Comparison of ENCODE assay signal across 29 mouse cellular contexts in the genomic region with DNA sequence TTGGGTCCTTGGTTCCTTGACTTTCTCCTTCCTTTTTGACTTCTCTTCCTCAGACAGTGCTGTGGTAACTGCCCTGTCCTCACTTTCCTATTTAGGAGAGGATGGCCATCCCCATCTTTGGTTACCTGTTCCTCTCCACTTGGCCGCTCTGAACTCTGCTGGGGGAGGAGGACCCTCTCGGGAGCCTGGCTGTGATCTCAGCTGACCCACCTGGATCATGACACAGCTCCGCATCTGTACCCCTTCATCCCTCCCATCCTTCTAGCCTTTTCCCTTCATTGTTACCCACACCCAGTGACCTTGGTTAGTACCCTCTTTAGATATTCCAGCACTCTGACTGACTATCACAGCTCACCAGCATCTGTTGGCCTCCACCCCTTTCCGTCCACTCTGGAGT. TPM values are rescaled to one million over a fixed set of nuclear protein-coding genes. Genes with fewer than 3 reads are reported as not detected.
"Had no signal": no experiment of that assay in that cellular context is flagged by ENCODE, and none has a peak within 500 bp of the region (broad histone marks: within the 10 kb centered on the region; RNA-seq: fewer than 3 reads in every experiment).

No protein-coding gene starts in this region.

- H3K27ac ChIP-seq: gastrocnemius, adult 2 months; heart, adult 2 months; hindbrain, embryonic 10.5 days; hindbrain, embryonic 12.5 days; hindbrain, embryonic 14.5 days; intestine, embryonic 15.5 days; layer of hippocampus, adult 2 months; left cerebral cortex, adult 2 months; limb, embryonic 10.5 days; limb, embryonic 12.5 days; liver, embryonic 13.5 days; liver, embryonic 15.5 days had no signal

- H3K4me1 ChIP-seq: liver, embryonic 15.5 days had no signal

- H3K4me3 ChIP-seq: gastrocnemius, adult 2 months; heart, adult 2 months; hindbrain, embryonic 10.5 days; hindbrain, embryonic 12.5 days; intestine, embryonic 15.5 days; layer of hippocampus, adult 2 months; left cerebral cortex, adult 2 months; limb, embryonic 12.5 days; liver, embryonic 13.5 days; liver, embryonic 15.5 days had no signal

- H3K36me3 ChIP-seq: heart, embryonic 12.5 days; hindbrain, embryonic 10.5 days; hindbrain, embryonic 12.5 days; intestine, embryonic 15.5 days; limb, embryonic 10.5 days; limb, embryonic 12.5 days; liver, embryonic 13.5 days; liver, embryonic 15.5 days had no signal

- H3K9me3 ChIP-seq: heart, embryonic 12.5 days; hindbrain, embryonic 10.5 days; hindbrain, embryonic 12.5 days; intestine, embryonic 15.5 days; limb, embryonic 10.5 days; limb, embryonic 12.5 days; liver, embryonic 13.5 days; liver, embryonic 15.5 days had no signal

- ATAC-seq: hindbrain, embryonic 16.5 days; inflammation-experienced regulatory T-cells, adult 6 months; intestine, embryonic 15.5 days; intestine, postnatal 0 days had no signal

- DNase-seq: gastrocnemius, postnatal 10 days; gastrocnemius, postnatal 25 days; heart, adult 2 months; heart, postnatal 10 days; heart, postnatal 4 days; kidney, adult 18-20 months; kidney, adult 8-10 months; kidney, postnatal 10 days; kidney, postnatal 25 days; liver; liver, embryonic 13.5 days had no signal

RNA-seq across cellular contexts. Expression of a gene that starts 38.7 kb away (rescaled TPM):
- polyA plus RNA-seq: heart, embryonic 16.5 days; inflammation-experienced regulatory T-cells, adult 6 months; limb, embryonic 12.5 days had no signal

RNA-seq across cellular contexts. Expression of a gene that starts 44.8 kb away (rescaled TPM):
- polyA plus RNA-seq: inflammation-experienced regulatory T-cells, adult 6 months; intestine, embryonic 15.5 days; intestine, postnatal 0 days; kidney, embryonic 14.5 days; kidney, embryonic 16.5 days; limb, embryonic 10.5 days; liver, embryonic 11.5 days; liver, embryonic 13.5 days; liver, embryonic 15.5 days had no signal
